Mouse (Mus musculus): ENCODE measurements around the gene Vmn2r77.
"Not testable (repeated sequence)": the region's sequence is repeated elsewhere in the genome, so short reads cannot be mapped to it uniquely, and the experiment has no call there.

The Vmn2r77 gene

GRCm38 (mm10) chr7:86794727-86795126, at the start of gene Vmn2r77:
Vmn2r77 (plus strand) TSS chr7:86795027.
- DNase-seq (ENCODE audit: low spot score in 2 of 2), result no peak

GRCm38 (mm10) chr7:86760751-86761150, 34.1 kb upstream of the Vmn2r77 start:
- DNase-seq (ENCODE audit: low spot score in 2 of 2), result no peak

GRCm38 (mm10) chr7:86764628-86765027, 30.2 kb upstream of the Vmn2r77 start:
- DNase-seq (ENCODE audit: low spot score in 2 of 2), result no peak

- no peak for DNase-seq (ENCODE audit: low spot score in 2 of 2)
These were observed 23.2 kb upstream of the Vmn2r77 start for GRCm38 (mm10) chr7:86771621-86772020.

- DNase-seq (ENCODE audit: low spot score in 2 of 2), result no peak
These were observed 19.1 kb upstream of the Vmn2r77 start, which contains the start of gene Folh1 for GRCm38 (mm10) chr7:86775617-86776325. Folh1 (minus strand) TSS chr7:86775943.

GRCm38 (mm10) chr7:86815241-86815640, 20.4 kb downstream of the Vmn2r77 start:
- DNase-seq (ENCODE audit: low spot score in 2 of 2), result not testable (repeated sequence)

- DNase-seq (ENCODE audit: low spot score in 2 of 2), result not testable (repeated sequence)
These were observed 20.9 kb downstream of the Vmn2r77 start for GRCm38 (mm10) chr7:86815716-86816115.

GRCm38 (mm10) chr7:86816466-86816865, 21.6 kb downstream of the Vmn2r77 start:
- DNase-seq (ENCODE audit: low spot score in 2 of 2), result no peak
